Mouse (Mus musculus): ENCODE measurements around the gene Fam129a. TPM values are rescaled to one million over a fixed set of nuclear protein-coding genes. Genes with fewer than 3 reads are reported as not detected.

Gene Fam129a
- polyA plus RNA-seq, 1 experiment from 2014 or later = 0.70 TPM

DNA sequence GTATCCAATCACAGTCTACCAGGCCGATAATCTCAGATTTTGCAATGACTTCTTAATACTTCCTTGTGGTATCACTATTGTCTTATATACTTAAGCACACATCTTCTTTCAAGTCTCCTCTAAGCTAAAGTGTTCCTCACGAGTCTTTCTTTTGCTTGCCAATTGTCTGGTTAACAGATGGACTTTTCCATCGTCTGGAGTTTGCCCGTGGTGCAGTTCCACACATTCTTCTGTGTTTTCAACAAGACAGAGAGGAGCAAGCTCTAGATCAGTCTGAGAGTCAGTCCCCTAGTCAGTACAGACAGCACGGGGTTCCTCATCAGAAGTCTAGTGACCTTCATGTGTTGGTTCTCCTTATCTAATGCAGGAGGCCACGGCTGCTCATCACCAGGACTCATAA is 10.5 kb downstream of the Fam129a start:
- 88% methylated on average over 6 of the region's 6 CpGs for WGBS
- Histone ChIP-seq H3K4me3 (ENCODE audit: low read depth, low read length) (no peak overlapping the region), H3K27me3 (ENCODE audit: control insufficient read depth, insufficient read depth, low read depth, low read length) (no peaks in the 10 kb centered on the region), H3K9me3 (replicated peaks; ENCODE audit: control insufficient read depth, low read length, poor library complexity, severe bottlenecking) (no peaks in the 10 kb centered on the region), H3K36me3 (ENCODE audit: control insufficient read depth, insufficient read depth, low read length) (no peaks in the 10 kb centered on the region), H3K27ac (ENCODE audit: low read length) (no peak overlapping the region), H3K4me1 (ENCODE audit: control insufficient read depth, insufficient read depth, low read length) (no peaks in the 10 kb centered on the region), H3K4me2 (ENCODE audit: low read length) (no peak overlapping the region), H3K9ac (ENCODE audit: low read depth, low read length) (no peak overlapping the region)
- ATAC-seq = no peak

DNA sequence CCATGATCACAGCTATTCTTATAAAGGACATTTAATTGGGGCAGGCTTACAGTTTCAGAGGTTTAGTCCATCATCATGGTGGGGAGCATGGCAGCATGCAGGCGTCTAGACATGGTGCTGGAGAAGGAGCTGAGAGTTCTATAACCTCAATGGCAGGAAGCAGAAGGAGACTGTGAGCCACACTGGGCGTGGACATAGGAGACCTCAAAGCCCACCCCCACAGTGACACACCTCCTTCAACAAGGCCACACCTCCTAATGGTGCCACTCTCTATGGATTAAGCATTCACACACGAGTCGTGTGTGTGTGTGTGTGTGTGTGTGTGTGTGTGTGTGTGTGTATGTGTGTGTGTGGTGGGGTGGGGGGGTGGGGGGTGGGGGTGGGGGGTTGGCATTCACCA is 11.0 kb downstream of the Fam129a start:
- WGBS = 72% methylated on average over 3 of the region's 4 CpGs

DNA sequence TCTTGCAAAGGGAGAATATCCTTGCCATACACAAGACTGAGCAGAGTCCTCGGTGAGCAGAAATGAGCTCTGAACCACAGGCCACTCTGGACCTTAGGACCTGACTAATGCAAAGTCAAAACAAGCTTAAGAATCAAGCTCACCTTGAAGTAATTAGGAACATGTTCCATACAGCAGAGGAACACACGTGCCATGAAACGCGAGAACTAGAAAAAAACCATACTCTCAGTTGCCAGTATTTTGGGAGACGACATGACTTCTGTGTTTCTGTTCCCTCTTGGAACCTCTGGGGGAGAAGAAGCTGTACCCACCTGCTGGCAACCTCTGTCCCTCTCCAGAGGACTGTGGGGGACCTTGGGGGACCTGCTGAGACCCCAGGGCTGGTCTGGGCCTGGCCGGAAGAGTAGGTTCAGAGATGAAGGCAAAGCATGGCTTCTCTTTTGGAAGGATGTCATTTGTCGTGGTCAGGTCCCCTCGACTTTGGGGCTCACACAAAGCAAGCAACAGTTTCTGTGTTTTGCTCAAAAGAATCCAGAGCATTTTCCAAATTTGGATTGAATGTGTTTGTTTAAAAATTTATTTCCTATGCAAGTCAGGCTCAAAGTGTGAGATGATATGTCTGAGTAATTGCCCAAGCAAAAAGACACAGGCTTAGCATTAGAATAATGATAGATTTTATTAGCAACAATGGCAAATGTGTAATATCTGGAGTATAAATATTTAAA is 12.6 kb downstream of the Fam129a start:
- H3K36me3 ChIP-seq (ENCODE audit: control insufficient read depth, insufficient read depth, low read length) = no peaks in the 10 kb centered on the region
- ATAC-seq = no peak
- no peaks in the 10 kb centered on the region for H3K4me1 ChIP-seq (ENCODE audit: control insufficient read depth, insufficient read depth, low read length)
- no peak overlapping the region for H3K9ac ChIP-seq (ENCODE audit: low read depth, low read length)
- no peaks in the 10 kb centered on the region for H3K9me3 ChIP-seq (replicated peaks; ENCODE audit: control insufficient read depth, low read length, poor library complexity, severe bottlenecking)
- no peak overlapping the region for H3K4me2 ChIP-seq (ENCODE audit: low read length)
- no peaks in the 10 kb centered on the region for H3K27me3 ChIP-seq (ENCODE audit: control insufficient read depth, insufficient read depth, low read depth, low read length)
- WGBS = 86% methylated on average over 8 of the region's 8 CpGs
- H3K27ac ChIP-seq (ENCODE audit: low read length) = no peak overlapping the region
- H3K4me3 ChIP-seq (ENCODE audit: low read depth, low read length) = no peak overlapping the region

More for the DNA sequence above, 11.0 kb downstream of the Fam129a start:
- Histone ChIP-seq H3K36me3 (ENCODE audit: control insufficient read depth, insufficient read depth, low read length) (no peaks in the 10 kb centered on the region), H3K4me3 (ENCODE audit: low read depth, low read length) (no peak overlapping the region), H3K4me2 (ENCODE audit: low read length) (no peak overlapping the region), H3K4me1 (ENCODE audit: control insufficient read depth, insufficient read depth, low read length) (no peaks in the 10 kb centered on the region), H3K9me3 (replicated peaks; ENCODE audit: control insufficient read depth, low read length, poor library complexity, severe bottlenecking) (no peaks in the 10 kb centered on the region), H3K9ac (ENCODE audit: low read depth, low read length) (no peak overlapping the region), H3K27ac (ENCODE audit: low read length) (no peak overlapping the region), H3K27me3 (ENCODE audit: control insufficient read depth, insufficient read depth, low read depth, low read length) (no peaks in the 10 kb centered on the region)
- ATAC-seq = no peak

GRCm38 (mm10) chr1:151584182-151584471 is 13.1 kb downstream of the Fam129a start:
- no peak overlapping the region for H3K4me3 ChIP-seq (ENCODE audit: low read depth, low read length)
- no peak overlapping the region for H3K27ac ChIP-seq (ENCODE audit: low read length)
- WGBS = 62% methylated on average over 1 of the region's 1 CpGs
- no peaks in the 10 kb centered on the region for H3K9me3 ChIP-seq (replicated peaks; ENCODE audit: control insufficient read depth, low read length, poor library complexity, severe bottlenecking)
- no peaks in the 10 kb centered on the region for H3K36me3 ChIP-seq (ENCODE audit: control insufficient read depth, insufficient read depth, low read length)
- H3K4me1 ChIP-seq (ENCODE audit: control insufficient read depth, insufficient read depth, low read length) = no peaks in the 10 kb centered on the region
- H3K9ac ChIP-seq (ENCODE audit: low read depth, low read length) = no peak overlapping the region
- H3K27me3 ChIP-seq (ENCODE audit: control insufficient read depth, insufficient read depth, low read depth, low read length) = no peaks in the 10 kb centered on the region
- no peak overlapping the region for H3K4me2 ChIP-seq (ENCODE audit: low read length)
- no peak for ATAC-seq

DNA sequence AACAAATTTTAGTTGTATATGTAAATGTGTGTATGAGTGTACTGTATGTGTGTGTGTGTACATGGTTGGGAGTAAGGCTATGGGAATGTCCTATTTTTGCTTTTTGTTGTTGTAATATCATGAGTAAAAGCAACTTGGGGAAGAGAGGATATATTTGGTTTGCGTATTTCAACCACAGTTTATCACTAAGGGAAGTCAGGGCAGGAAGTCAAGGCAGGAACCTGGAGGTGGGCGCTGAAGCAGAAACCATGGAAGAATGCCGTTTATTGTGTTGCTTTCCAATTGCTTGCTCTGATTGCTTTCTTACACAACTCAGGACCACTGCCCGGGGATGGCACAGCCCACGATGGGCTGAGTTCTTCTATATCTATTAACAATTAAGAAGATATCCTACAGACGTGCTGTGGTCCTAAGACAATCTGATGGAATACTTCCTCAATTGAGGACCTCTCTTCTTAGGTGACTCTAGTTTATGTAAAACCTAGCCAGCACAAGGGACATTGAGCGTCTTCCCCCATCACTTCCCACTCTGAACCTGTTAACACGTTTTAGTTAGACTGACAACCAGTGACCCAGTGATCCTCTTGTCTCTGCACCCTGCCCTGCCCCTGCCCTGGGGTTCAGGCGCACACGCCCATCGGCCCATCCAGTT is 13.7 kb downstream of the Fam129a start:
- H3K27me3 ChIP-seq (ENCODE audit: control insufficient read depth, insufficient read depth, low read depth, low read length) = no peaks in the 10 kb centered on the region
- no peaks in the 10 kb centered on the region for H3K36me3 ChIP-seq (ENCODE audit: control insufficient read depth, insufficient read depth, low read length)
- H3K4me1 ChIP-seq (ENCODE audit: control insufficient read depth, insufficient read depth, low read length) = no peaks in the 10 kb centered on the region
- no peak overlapping the region for H3K4me3 ChIP-seq (ENCODE audit: low read depth, low read length)
- H3K9me3 ChIP-seq (replicated peaks; ENCODE audit: control insufficient read depth, low read length, poor library complexity, severe bottlenecking) = no peaks in the 10 kb centered on the region
- H3K27ac ChIP-seq (ENCODE audit: low read length) = no peak overlapping the region
- H3K4me2 ChIP-seq (ENCODE audit: low read length) = no peak overlapping the region
- H3K9ac ChIP-seq (ENCODE audit: low read depth, low read length) = no peak overlapping the region
- 82% methylated on average over 11 of the region's 11 CpGs for WGBS
- no peak for ATAC-seq

GRCm38 (mm10) chr1:151585647-151586046 is 14.7 kb downstream of the Fam129a start:
- Histone ChIP-seq H3K4me3 (ENCODE audit: low read depth, low read length) (no peak overlapping the region), H3K36me3 (ENCODE audit: control insufficient read depth, insufficient read depth, low read length) (no peaks in the 10 kb centered on the region), H3K4me1 (ENCODE audit: control insufficient read depth, insufficient read depth, low read length) (no peaks in the 10 kb centered on the region), H3K9me3 (replicated peaks; ENCODE audit: control insufficient read depth, low read length, poor library complexity, severe bottlenecking) (no peaks in the 10 kb centered on the region), H3K4me2 (ENCODE audit: low read length) (no peak overlapping the region), H3K27me3 (ENCODE audit: control insufficient read depth, insufficient read depth, low read depth, low read length) (no peaks in the 10 kb centered on the region), H3K9ac (ENCODE audit: low read depth, low read length) (no peak overlapping the region), H3K27ac (ENCODE audit: low read length) (no peak overlapping the region)
- ATAC-seq = no peak
- WGBS = 52% methylated on average over 4 of the region's 4 CpGs

DNA sequence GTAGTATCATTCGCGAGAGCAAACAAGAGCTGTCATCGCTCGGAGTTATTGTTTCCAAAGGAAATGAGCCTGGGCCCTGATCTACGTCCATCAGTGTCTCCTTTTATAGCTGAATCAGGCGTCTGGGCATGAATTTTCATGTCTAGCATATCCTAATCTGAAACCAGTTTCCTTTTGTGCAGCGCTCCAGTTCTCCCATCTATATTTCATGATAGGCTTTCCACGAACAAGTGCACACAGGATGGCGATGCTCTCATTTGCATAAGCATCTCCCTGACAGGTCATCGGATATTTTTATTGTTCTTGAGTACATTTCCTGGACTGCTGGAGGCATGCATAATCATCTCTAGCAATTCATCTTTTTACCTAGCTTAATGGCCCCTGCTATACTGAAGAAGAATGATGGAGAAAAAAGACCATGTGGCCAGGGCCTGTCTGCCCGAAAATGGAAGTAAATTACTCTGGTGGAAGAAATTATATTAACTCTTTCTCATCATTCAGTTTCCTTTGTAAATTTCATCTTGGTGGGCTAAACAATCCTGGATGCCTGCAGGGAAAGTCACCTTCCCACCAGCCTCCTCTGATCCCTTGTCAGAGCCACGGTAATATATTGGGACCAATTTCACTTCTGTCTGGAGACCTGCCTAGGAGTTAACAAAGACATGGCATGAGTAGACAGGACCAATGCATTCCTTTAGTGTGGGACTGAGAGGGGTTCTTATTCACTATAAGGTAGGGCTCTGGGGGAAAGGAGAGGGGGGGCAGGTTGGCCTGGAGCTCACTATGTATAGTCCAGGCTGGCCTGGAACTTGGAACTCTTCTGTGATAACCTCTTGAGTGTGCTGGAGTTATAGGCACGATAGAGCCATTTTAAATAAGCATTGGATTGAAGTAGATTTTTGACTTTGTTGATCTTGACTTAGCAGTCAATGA is 21.4 kb downstream of the Fam129a start:
- no peak overlapping the region for H3K4me3 ChIP-seq (ENCODE audit: low read depth, low read length)
- peak; percentile 85 for ATAC-seq
- H3K27ac ChIP-seq (ENCODE audit: low read length) = no peak overlapping the region
- no peaks in the 10 kb centered on the region for H3K9me3 ChIP-seq (replicated peaks; ENCODE audit: control insufficient read depth, low read length, poor library complexity, severe bottlenecking)
- no peaks in the 10 kb centered on the region for H3K27me3 ChIP-seq (ENCODE audit: control insufficient read depth, insufficient read depth, low read depth, low read length)
- H3K36me3 ChIP-seq (ENCODE audit: control insufficient read depth, insufficient read depth, low read length) = no peaks in the 10 kb centered on the region
- H3K4me2 ChIP-seq (ENCODE audit: low read length) = no peak overlapping the region
- no peaks in the 10 kb centered on the region for H3K4me1 ChIP-seq (ENCODE audit: control insufficient read depth, insufficient read depth, low read length)
- no peak overlapping the region for H3K9ac ChIP-seq (ENCODE audit: low read depth, low read length)
- 47% methylated on average over 13 of the region's 13 CpGs for WGBS

GRCm38 (mm10) chr1:151594906-151595305 is 23.9 kb downstream of the Fam129a start:
- Histone ChIP-seq H3K4me3 (ENCODE audit: low read depth, low read length) (no peak overlapping the region), H3K27ac (ENCODE audit: low read length) (no peak overlapping the region), H3K9ac (ENCODE audit: low read depth, low read length) (no peak overlapping the region), H3K36me3 (ENCODE audit: control insufficient read depth, insufficient read depth, low read length) (no peaks in the 10 kb centered on the region), H3K4me2 (ENCODE audit: low read length) (no peak overlapping the region), H3K9me3 (replicated peaks; ENCODE audit: control insufficient read depth, low read length, poor library complexity, severe bottlenecking) (no peaks in the 10 kb centered on the region), H3K4me1 (ENCODE audit: control insufficient read depth, insufficient read depth, low read length) (no peaks in the 10 kb centered on the region), H3K27me3 (ENCODE audit: control insufficient read depth, insufficient read depth, low read depth, low read length) (no peaks in the 10 kb centered on the region)
- no peak for ATAC-seq
- 92% methylated on average over 4 of the region's 4 CpGs for WGBS

All from midbrain, embryonic 16.5 days (tissue).